Mouse (Mus musculus) ovary, adult 18-20 months (tissue): ENCODE results near the gene Tuba3a.

ENCODE experiments used
- DNase-seq: peaks from one replicate; pipeline ENCODE4 v3.0.0; 2022; ENCODE audit warnings: low spot score, mixed read lengths

Gene Tuba3a

DNA sequence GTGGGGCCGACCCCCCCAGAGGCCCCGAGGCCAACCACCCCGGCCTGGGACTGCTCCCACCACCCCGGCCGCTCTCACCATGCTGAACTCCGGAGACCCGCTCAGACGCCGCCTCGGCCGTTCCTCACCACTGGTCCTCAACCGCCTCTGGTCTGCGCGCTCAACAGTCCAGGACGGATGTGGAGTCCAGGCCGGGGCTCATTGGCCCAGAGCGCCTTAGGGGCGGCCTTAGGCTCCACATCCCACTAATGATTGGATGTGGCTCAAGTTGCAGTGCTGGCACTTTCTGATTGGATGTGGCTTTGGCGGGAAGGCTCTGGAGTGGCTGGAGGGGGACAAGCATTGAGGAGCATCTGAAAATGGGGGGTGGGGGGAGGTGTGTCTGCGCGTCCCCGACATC lies at the start of gene Tuba3a:
Tuba3a (minus strand) TSS at position 153 of the 400 bp plus-strand sequence.
- no peak for DNase-seq

GRCm38 (mm10) chr6:125334356-125334755 lies 48.5 kb upstream of the Tuba3a start:
- no peak for DNase-seq

DNA sequence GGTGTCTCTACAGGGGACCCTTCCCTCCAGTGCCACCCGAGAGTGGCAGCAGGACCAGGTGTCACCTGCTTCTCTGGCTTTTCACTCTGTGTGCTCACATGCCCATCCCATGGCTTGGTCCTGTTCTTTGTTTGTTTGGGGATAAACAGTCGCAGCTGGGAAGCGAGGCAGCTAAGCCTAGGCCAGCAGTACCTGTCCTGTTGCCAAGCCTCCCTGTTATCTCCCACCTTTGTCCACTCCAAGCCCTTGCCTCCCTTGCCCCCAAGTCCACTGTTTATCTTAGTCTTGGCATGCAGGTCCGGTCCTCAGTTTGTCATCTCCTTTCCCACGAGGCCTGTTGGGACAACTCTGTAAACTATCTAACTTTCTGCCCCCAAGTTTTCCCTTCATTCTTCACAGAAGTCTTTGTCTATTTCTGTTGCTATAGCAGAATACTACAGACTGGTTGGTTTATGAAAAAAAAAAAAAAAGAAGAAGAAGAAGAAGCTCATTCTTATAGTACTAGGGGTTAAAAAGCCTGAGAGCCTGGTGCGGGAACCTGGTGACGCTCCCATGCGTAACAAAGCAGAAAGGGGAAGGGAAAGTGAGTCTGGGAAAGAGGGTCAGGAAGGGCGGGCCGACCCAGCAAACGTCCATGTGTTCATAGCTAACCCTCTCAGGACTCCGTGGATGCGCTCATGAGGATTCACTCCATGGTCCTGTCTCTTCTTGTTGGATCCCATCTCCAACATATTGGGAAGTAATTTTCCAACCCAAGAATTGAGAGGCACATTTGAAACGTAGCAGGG lies 47.5 kb upstream of the Tuba3a start:
- DNase-seq: no peak

DNA sequence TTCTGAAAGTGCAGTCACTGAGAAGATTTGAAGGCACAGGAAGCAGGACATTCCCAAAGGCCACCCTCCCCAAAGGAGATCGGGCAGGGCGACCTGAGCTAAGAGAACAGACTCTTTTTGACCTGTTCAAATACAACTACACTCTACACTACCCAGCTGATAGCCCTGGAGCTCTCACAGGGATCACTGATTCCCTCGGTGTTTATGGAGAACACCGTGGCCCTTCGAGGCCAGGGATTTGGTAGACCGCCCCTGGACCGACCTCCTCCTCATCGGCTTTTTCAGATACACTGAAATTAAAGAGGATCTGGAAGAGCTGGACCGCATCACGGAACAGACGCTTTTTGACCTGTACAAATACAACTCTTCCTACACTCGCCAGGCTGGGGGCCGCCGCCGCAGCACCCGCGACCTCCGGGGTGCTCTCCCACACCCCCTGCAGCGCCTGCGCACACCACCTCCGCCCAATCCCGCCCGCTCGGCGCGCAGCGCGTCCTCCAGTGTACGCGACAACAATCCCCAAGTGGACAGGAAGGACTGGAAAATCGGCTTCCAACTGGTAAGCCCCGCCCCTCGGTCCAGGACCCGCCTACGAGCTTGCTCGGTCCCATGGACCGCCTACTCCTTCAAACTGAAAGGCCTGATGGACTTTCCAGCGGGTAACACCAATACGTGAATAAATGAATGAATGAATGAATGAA lies 44.9 kb upstream of the Tuba3a start:
- peak; percentile 90 for DNase-seq

GRCm38 (mm10) chr6:125328243-125328642 lies 42.4 kb upstream of the Tuba3a start:
- DNase-seq: no peak

GRCm38 (mm10) chr6:125325337-125325736 lies 39.5 kb upstream of the Tuba3a start:
- DNase-seq: peak; percentile 35

DNA sequence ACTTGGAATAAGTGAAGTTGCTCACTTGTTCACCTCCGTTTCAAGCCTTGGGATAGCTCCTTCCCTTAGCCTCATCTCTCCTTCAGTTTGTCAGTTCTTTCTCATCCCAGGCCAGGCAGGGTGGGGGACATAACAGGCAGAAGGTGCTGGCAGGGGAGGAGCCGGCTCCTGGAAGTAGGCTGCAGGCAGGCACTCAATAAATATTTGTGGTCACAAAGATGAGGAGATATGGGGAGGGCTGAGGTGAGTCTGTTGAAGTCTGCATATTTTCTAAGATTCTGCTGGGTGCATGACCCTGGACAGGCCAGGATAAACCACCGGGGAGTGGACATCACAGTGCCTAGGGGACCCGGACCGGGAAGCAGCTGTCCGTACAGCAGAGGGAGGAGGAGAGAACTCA lies 37.7 kb upstream of the Tuba3a start:
- no peak for DNase-seq

- DNase-seq: no peak
Measured at GRCm38 (mm10) chr6:125322794-125323193, 37.0 kb upstream of the Tuba3a start.

- no peak for DNase-seq
Measured at GRCm38 (mm10) chr6:125321114-125321855, 35.4 kb upstream of the Tuba3a start.

- DNase-seq: no peak
Measured at GRCm38 (mm10) chr6:125320323-125320722, 34.5 kb upstream of the Tuba3a start, which contains the start of gene Scnn1a. Scnn1a (plus strand) TSS chr6:125320659.

DNA sequence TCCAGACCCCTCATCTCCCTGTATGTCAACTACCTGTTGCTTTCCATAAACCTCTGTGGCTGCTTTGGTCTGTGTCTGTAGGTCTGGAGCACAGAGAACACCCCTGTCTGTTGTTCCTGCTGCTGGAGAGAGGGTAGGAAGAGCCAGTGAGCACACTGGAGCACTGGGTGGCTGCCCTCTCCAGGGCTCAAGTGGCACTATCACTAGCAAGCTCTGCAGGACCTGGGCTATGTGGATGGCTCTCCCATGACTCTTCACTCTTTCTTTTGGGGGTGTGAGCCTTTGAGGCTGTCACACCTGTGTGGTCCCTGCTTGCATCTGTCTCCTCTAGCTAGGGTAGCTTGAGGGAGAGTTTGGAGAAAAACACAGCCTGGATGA lies 34.1 kb upstream of the Tuba3a start:
- no peak for DNase-seq

DNA sequence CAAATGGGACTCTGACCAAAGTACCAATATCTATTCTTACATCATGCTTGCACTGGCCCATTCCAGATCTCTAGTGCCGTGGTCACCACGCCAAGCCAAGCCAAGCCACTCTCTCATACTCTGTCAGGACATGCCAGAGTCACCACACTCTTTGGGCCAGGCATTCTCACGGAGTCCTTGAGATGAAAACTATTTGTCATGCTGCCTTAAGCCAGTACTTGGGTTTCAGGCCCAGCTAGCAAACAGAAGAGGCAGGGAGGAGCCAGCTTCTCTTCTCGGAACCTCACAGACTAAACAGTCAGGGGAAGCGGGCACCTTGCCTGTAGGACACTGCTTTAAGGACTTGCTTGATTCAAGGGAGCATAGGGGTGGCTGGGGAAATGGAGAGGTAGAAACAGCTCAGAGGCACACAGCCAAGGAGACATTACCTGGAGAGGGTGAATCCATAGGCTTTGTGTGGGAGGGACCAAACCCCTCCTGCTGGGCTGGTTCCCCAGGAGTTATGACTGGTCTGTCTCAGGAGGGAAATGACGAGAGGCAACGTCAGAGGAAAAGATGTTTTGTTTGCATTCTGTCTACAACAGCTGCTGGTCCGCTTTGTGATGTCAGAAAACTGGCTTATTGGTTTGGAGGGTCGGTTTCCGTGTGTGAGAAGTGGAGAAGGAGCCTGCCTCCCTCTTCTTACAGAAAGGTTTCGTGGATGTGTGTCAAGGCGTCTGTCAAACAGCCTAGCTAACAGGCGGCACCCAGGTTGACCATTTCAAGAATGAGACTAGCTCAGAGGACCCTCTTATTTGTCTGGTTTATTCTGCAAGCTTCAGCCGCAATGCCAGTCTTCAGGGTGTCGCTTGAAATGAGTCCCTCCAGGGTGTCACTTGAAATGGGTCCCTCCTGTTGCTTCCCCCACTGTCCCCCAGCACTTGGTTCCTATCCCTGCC lies 33.4 kb upstream of the Tuba3a start:
- DNase-seq: no peak

DNA sequence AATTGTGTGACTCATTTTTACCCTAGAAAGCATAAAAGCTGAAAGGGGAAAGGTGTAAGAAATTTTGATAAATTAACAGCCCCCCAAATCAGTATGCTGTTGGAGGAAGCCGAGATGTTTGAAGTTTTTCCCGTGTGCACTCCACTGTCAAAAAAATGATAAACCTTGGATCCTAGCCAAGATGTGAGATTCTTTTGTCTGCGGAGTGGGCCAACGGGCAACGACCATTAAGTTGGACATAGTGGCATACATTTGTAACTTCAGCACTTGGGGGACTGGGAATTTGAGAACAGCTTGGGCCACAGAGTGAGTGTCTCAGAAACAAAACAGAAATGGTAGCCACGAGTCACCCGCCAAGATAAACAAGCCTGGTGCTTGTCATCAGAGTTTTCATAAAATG lies 31.2 kb upstream of the Tuba3a start:
- no peak for DNase-seq

DNA sequence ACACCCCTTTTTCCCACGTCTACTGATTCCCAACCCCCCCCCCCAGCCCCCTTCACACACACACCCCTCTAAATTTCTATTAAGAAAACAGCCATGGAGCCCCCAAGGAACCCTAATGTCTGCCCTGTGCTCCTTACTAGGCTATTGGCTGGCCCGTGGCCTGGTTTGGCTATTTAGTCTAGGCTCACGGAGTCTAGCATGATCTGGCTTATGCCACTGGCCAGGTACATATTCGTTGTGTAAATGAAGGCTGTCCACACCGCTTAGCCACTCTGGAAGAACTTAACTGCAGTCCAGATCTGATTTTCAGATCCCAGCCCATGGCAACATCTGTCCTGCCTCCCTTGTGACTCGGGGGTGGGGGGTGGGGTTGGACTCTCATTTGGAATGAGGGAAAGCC lies 28.9 kb upstream of the Tuba3a start:
- DNase-seq: no peak

- DNase-seq: no peak
Measured at GRCm38 (mm10) chr6:125314231-125314563, 28.4 kb upstream of the Tuba3a start.

GRCm38 (mm10) chr6:125313546-125314230 lies 27.8 kb upstream of the Tuba3a start, which contains the start of gene Ltbr:
Ltbr (minus strand) TSS chr6:125313885.
- peak; percentile 79 for DNase-seq

- DNase-seq: no peak
Measured at GRCm38 (mm10) chr6:125312581-125313355, 26.9 kb upstream of the Tuba3a start.

DNA sequence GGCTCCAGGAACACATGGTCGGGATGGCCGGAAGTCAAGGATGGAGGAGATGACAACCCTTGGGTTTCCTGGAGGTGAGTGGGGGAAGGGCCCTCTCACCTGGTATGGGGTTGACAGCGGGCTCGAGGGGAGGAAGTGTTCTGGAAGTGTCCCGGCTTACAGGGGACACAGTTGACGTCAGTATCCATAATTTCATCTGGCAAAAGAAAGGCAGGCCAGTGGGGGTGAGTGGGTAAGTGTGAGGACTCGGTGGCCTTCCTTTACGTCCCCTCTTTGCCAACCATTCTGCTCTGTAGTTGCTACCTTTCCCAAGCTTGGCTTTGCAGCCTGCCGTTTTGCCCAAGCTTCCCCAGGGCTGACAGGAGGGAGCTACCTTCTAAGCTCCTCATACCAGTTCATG lies 26.3 kb upstream of the Tuba3a start:
- no peak for DNase-seq

- no peak for DNase-seq
Measured at GRCm38 (mm10) chr6:125309406-125309805, 23.6 kb upstream of the Tuba3a start.

GRCm38 (mm10) chr6:125308921-125309320 lies 23.1 kb upstream of the Tuba3a start:
- no peak for DNase-seq
